Mouse (Mus musculus) MEL (cell line): Measurements from ENCODE around the gene Hoxb2. TPM values are rescaled to one million over a fixed set of nuclear protein-coding genes. Genes with fewer than 3 reads are reported as not detected.

Experiments
- DNase-seq: peaks from one replicate; pipeline ENCODE4 v3.0.0; 2011; ENCODE audit warnings: low read depth, low spot score
- H3K27ac ChIP-seq: 2 replicates; pipeline ENCODE4 v1.5.1; 2012; ENCODE audit warnings: low read depth, mild to moderate bottlenecking, control low read depth, low read length, moderate library complexity; ENCODE audit not compliant: control insufficient read depth
- H3K27me3 ChIP-seq, 2 experiments: fragments of 150-350 bp in 1 of 2; sonication (generic) in 1 of 2; 2 replicates each; pipeline ENCODE4 v1.6.1; 2012; ENCODE audit warnings: low read length in 2 of 2, mild to moderate bottlenecking in 2 of 2, improper control_type of control experiment in 1 of 2, moderate library complexity in 1 of 2; ENCODE audit not compliant: insufficient read depth in 2 of 2, control insufficient read depth in 1 of 2
- H3K36me3 ChIP-seq, 2 experiments: 2 replicates each; pipeline ENCODE4 v1.6.1; 2012 to 2014; ENCODE audit warnings: low read length in 2 of 2, improper control_type of control experiment in 1 of 2, inconsistent platforms in 1 of 2, mild to moderate bottlenecking in 1 of 2; ENCODE audit not compliant: insufficient read depth in 2 of 2, control insufficient read depth in 1 of 2
- H3K4me1 ChIP-seq, 2 experiments: fragments of 150-350 bp in 1 of 2; sonication (generic) in 1 of 2; 2 replicates each; pipeline ENCODE4 v1.6.1; 2012; ENCODE audit warnings: low read length in 2 of 2, improper control_type of control experiment in 1 of 2, mild to moderate bottlenecking in 1 of 2; ENCODE audit not compliant: insufficient read depth in 2 of 2, control insufficient read depth in 1 of 2
- H3K4me3 ChIP-seq, 2 experiments: fragments of 150-350 bp in 1 of 2; sonication (generic) in 1 of 2; 2 replicates each; pipeline ENCODE4 v1.5.1; 2012; ENCODE audit warnings: low read depth in 2 of 2, low read length in 2 of 2, mild to moderate bottlenecking in 2 of 2, moderate library complexity in 2 of 2, control low read depth in 1 of 2, improper control_type of control experiment in 1 of 2; ENCODE audit not compliant: control insufficient read depth in 1 of 2, insufficient read depth in 1 of 2
- H3K79me2 ChIP-seq: 2 replicates; pipeline ENCODE4 v1.6.1; 2012; ENCODE audit warnings: mild to moderate bottlenecking, low read length, moderate library complexity; ENCODE audit not compliant: control insufficient read depth, poor library complexity, insufficient read depth
- H3K9ac ChIP-seq: 2 replicates; pipeline ENCODE4 v1.6.1; 2012; ENCODE audit warnings: low read depth, mild to moderate bottlenecking, control low read depth, low read length, moderate library complexity; ENCODE audit not compliant: control insufficient read depth, poor library complexity, severe bottlenecking
- H3K9me3 ChIP-seq: fragments of 150-350 bp; sonication (generic); replicated peaks from 2 replicates; pipeline ENCODE4 v1.6.1; 2012; ENCODE audit warnings: mild to moderate bottlenecking, low read length, improper control_type of control experiment, moderate library complexity; ENCODE audit not compliant: insufficient read depth
- BHLHE40 ChIP-seq: IDR thresholded peaks from 2 replicates; pipeline ENCODE4 v1.6.1; 2012; ENCODE audit warnings: low read depth, mild to moderate bottlenecking, inconsistent platforms, low read length, improper control_type of control experiment, borderline replicate concordance
- CTCF ChIP-seq, 3 experiments: IDR thresholded peaks in 2 of 3; conservative IDR thresholded peaks in 1 of 3; 2 replicates each; pipeline ENCODE4 v1.5.1; 2011 to 2012; ENCODE audit warnings: low read length in 3 of 3, low read depth in 2 of 3, mild to moderate bottlenecking in 2 of 3, improper control_type of control experiment in 1 of 3, inconsistent platforms in 1 of 3, mixed read lengths in 1 of 3, moderate library complexity in 1 of 3; ENCODE audit not compliant: control insufficient read depth in 1 of 3, insufficient read depth in 1 of 3, poor library complexity in 1 of 3, severe bottlenecking in 1 of 3
- E2F4 ChIP-seq: IDR thresholded peaks from 2 replicates; pipeline ENCODE4 v1.6.1; 2011; ENCODE audit warnings: low read depth, low read length, improper control_type of control experiment, borderline replicate concordance
- ELF1 ChIP-seq: IDR thresholded peaks from 2 replicates; pipeline ENCODE4 v1.6.1; 2014; ENCODE audit warnings: low read depth, mild to moderate bottlenecking, inconsistent platforms, low read length, improper control_type of control experiment, moderate library complexity
- EP300 ChIP-seq, 2 experiments: IDR thresholded peaks; 2 replicates each; pipeline ENCODE4 v1.6.1; 2011; ENCODE audit warnings: improper control_type of control experiment in 2 of 2, low read length in 2 of 2, low read depth in 1 of 2, mild to moderate bottlenecking in 1 of 2
- HCFC1 ChIP-seq: IDR thresholded peaks from 2 replicates; pipeline ENCODE4 v1.6.1; 2012; ENCODE audit warnings: low read depth, mild to moderate bottlenecking, inconsistent platforms, low read length, improper control_type of control experiment, moderate library complexity
- KAT2A ChIP-seq: conservative IDR thresholded peaks from 2 replicates; pipeline ENCODE4 v1.6.1; 2012; ENCODE audit warnings: low read depth, low read length, improper control_type of control experiment, inconsistent platforms
- MAZ ChIP-seq: IDR thresholded peaks from 2 replicates; pipeline ENCODE4 v1.6.1; 2012; ENCODE audit warnings: low read depth, mild to moderate bottlenecking, inconsistent platforms, low read length, improper control_type of control experiment
- MEF2A ChIP-seq: IDR thresholded peaks from 2 replicates; pipeline ENCODE4 v1.6.1; 2014; ENCODE audit warnings: low read depth, mild to moderate bottlenecking, inconsistent platforms, low read length, improper control_type of control experiment; ENCODE audit not compliant: poor library complexity, insufficient replicate concordance, severe bottlenecking; ENCODE audit errors: extremely low read depth
- NELFE ChIP-seq: IDR thresholded peaks from 2 replicates; pipeline ENCODE4 v1.6.1; 2011; ENCODE audit warnings: low read depth, low read length, improper control_type of control experiment
- POLR2A ChIP-seq, 2 experiments: IDR thresholded peaks; 2 replicates each; pipeline ENCODE4 v1.6.1; 2011 to 2012; ENCODE audit warnings: low read length in 2 of 2, mild to moderate bottlenecking in 2 of 2, control low read depth in 1 of 2, improper control_type of control experiment in 1 of 2, low read depth in 1 of 2, moderate library complexity in 1 of 2; ENCODE audit not compliant: control insufficient read depth in 1 of 2, insufficient read depth in 1 of 2, poor library complexity in 1 of 2
- POLR2AphosphoS2 ChIP-seq: IDR thresholded peaks from 2 replicates; pipeline ENCODE4 v1.6.1; 2011; ENCODE audit warnings: low read length, improper control_type of control experiment
- RAD21 ChIP-seq: IDR thresholded peaks from 2 replicates; pipeline ENCODE4 v1.6.1; 2011; ENCODE audit warnings: mild to moderate bottlenecking, low read depth, low read length, improper control_type of control experiment
- TAL1 ChIP-seq: IDR thresholded peaks from 2 replicates; pipeline ENCODE4 v1.6.1; 2012; ENCODE audit warnings: mild to moderate bottlenecking, inconsistent platforms, low read length, moderate library complexity, mixed read lengths
- TCF12 ChIP-seq: IDR thresholded peaks from 2 replicates; pipeline ENCODE4 v1.6.1; 2014; ENCODE audit warnings: low read depth, mild to moderate bottlenecking, inconsistent platforms, low read length, improper control_type of control experiment, moderate library complexity
- USF2 ChIP-seq, 2 experiments: IDR thresholded peaks; 2 replicates each; pipeline ENCODE4 v1.6.1; 2011 to 2012; ENCODE audit warnings: improper control_type of control experiment in 2 of 2, low read length in 2 of 2, borderline replicate concordance in 1 of 2, inconsistent platforms in 1 of 2, low read depth in 1 of 2, mild to moderate bottlenecking in 1 of 2; ENCODE audit not compliant: insufficient read depth in 1 of 2
- ZC3H11A ChIP-seq: IDR thresholded peaks from 2 replicates; pipeline ENCODE4 v1.6.1; 2012; ENCODE audit warnings: low read depth, mild to moderate bottlenecking, inconsistent platforms, low read length, improper control_type of control experiment
- ZNF384 ChIP-seq: IDR thresholded peaks from 2 replicates; pipeline ENCODE4 v1.6.1; 2012; ENCODE audit warnings: low read depth, mild to moderate bottlenecking, inconsistent platforms, low read length, improper control_type of control experiment
- polyA plus RNA-seq, 2 experiments: library from polyadenylated mRNA; stranded (reverse) in 1 of 2; unstranded in 1 of 2; fragments of >175 nt in 1 of 2; fragments of >200 nt in 1 of 2; gene quantifications; 2 replicates each; pipeline versions ENCODE4 v1.2.1 to v1.2.4; 2012; ENCODE audit warnings: low replicate concordance in 2 of 2, low read depth in 1 of 2; ENCODE audit not compliant: insufficient read length in 2 of 2, insufficient read depth in 1 of 2, missing spikeins in 1 of 2
- total RNA-seq: library from RNA; depleted of rRNA; stranded (reverse); fragments of 300-350 nt; gene quantifications from 2 replicates; pipeline ENCODE4 v1.2.3, GENCODE M21; 2012

Gene Hoxb2
- total and polyA plus RNA-seq, 3 experiments, result not detected

DNA sequence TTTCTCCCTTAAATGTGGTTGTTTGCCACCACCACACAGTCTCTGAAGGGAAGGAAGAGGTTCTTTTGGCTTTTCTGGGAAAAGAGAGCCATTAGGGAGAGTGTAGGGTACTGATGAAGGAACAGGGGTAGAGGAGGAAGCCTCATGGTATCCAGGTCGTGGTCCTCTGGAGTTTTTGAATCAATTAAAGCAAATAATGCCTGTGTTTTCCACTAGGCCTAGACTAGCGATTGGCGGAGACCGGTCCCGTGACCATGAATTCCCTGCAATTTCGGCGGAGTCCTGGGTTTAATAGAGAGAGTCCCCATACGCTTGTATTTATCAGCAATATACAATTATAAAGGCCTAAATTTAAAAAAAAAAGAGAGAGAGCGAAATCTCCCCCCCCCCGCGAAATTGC is 987 bp downstream of the Hoxb2 start:
- no peak overlapping the region for H3K4me3 ChIP-seq
- no peaks in the 10 kb centered on the region for H3K79me2 ChIP-seq
- H3K36me3 ChIP-seq, result no peaks in the 10 kb centered on the region
- DNase-seq, result no peak
- TF ChIP-seq ELF1, result no peak
- TF ChIP-seq E2F4, result no peak
- TF ChIP-seq ZNF384, result no peak
- TF ChIP-seq CTCF (IDR thresholded peaks at IDR 0.05 in 2 of 3, conservative IDR thresholded peaks at IDR 0.05 in 1 of 3; ENCODE audit: control insufficient read depth in 1 of 3, insufficient read depth in 1 of 3, low read depth in 2 of 3, low read length in 3 of 3, poor library complexity in 1 of 3, severe bottlenecking in 1 of 3), result no peak
- TF ChIP-seq HCFC1, result no peak
- no peak for TF ChIP-seq BHLHE40
- TF ChIP-seq ZC3H11A, result no peak
- TF ChIP-seq POLR2A (IDR thresholded peaks at IDR 0.05; ENCODE audit: control insufficient read depth in 1 of 2, insufficient read depth in 1 of 2, low read depth in 1 of 2, low read length in 2 of 2, poor library complexity in 1 of 2), result no peak
- TF ChIP-seq MAZ, result no peak
- no peak for TF ChIP-seq TAL1
- no peak for TF ChIP-seq EP300 (IDR thresholded peaks at IDR 0.05; ENCODE audit: low read depth in 1 of 2, low read length in 2 of 2)
- peaks cover 0 to 4% of the 10 kb centered on the region in 2 experiments; a peak in 2 of 4 replicates for H3K27me3 ChIP-seq
- no peak overlapping the region for H3K27ac ChIP-seq
- H3K9me3 ChIP-seq, result no peaks in the 10 kb centered on the region
- H3K4me1 ChIP-seq, result no peaks in the 10 kb centered on the region
- no peak overlapping the region for H3K9ac ChIP-seq

DNA sequence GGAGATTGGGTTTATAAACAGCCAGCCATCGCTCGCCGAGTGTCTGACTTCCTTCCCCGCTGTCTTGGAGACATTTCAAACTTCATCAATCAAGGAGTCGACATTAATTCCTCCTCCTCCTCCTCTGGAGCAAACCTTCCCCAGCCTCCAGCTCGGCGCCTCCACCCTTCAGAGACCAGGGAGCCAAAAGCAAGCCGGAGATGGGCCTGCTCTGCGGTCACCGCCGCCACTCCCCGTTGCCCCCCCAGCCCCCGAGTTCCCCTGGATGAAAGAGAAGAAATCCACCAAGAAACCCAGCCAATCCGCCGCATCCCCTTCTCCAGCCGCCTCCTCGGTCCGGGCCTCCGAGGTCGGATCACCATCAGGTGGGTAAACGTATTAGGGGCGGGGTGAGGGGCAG is 1.5 kb downstream of the Hoxb2 start:
- Histone ChIP-seq H3K36me3 (no peaks in the 10 kb centered on the region), H3K79me2 (no peaks in the 10 kb centered on the region), H3K9ac (no peak overlapping the region), H3K9me3 (no peaks in the 10 kb centered on the region), H3K27ac (no peak overlapping the region), H3K4me1 (no peaks in the 10 kb centered on the region), H3K27me3 (peaks cover 0 to 4% of the 10 kb centered on the region in 2 experiments; a peak in 2 of 4 replicates), H3K4me3 (no peak overlapping the region)
- no peak for TF ChIP-seq KAT2A
- DNase-seq, result no peak

DNA sequence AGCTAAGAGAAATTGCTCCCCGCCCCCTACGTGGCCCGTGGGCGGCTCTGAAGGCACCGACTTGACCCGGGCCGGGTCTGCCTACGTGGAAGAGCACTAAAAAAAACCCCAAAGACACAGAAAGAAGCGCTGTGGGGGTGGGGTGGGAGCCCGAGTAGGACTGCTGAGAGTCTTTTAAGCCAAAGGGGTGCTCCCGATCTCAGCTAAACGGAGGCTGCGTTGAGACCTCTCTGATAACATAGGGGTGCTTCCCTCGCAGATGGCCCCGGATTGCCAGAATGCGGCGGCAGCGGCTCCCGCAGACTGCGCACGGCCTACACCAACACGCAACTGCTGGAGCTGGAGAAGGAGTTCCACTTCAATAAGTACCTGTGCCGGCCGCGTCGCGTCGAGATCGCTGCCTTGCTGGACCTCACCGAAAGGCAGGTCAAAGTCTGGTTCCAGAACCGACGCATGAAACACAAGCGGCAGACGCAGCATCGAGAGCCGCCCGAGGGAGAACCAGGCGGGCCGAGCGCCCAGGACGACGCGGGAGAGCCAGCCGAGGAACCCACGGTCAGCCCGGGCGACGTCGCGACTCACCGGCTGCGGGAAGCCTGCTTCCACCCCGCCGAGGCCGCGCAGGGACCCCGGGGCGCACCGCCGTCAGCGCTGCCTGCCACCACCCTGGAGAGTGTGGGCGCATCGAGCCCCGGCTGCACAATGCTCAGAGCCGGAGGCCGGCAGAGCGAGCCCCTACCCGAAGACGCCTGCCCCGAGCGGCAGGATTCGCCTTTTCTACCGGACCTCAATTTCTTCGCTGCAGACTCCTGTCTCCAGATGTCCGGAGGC is 2.6 kb downstream of the Hoxb2 start:
- no peaks in the 10 kb centered on the region for H3K9me3 ChIP-seq
- H3K9ac ChIP-seq, result no peak overlapping the region
- TF ChIP-seq TAL1 (no peak), KAT2A (no peak), POLR2AphosphoS2 (no peak), HCFC1 (no peak), TCF12 (no peak), USF2 (IDR thresholded peaks at IDR 0.05; ENCODE audit: borderline replicate concordance in 1 of 2, insufficient read depth in 1 of 2, low read depth in 1 of 2, low read length in 2 of 2) (no peak), RAD21 (no peak), MEF2A (no peak), NELFE (no peak)
- H3K4me1 ChIP-seq, result no peaks in the 10 kb centered on the region
- no peak overlapping the region for H3K27ac ChIP-seq
- no peaks in the 10 kb centered on the region for H3K36me3 ChIP-seq
- no peak overlapping the region for H3K4me3 ChIP-seq
- no peak for DNase-seq
- no peaks in the 10 kb centered on the region for H3K79me2 ChIP-seq
- peaks cover 4% of the 10 kb centered on the region in 2 experiments; a peak in 3 of 4 replicates for H3K27me3 ChIP-seq
